Mouse (Mus musculus): ENCODE results near the gene Skp1a. TPM values are rescaled to one million over a fixed set of nuclear protein-coding genes. Genes with fewer than 3 reads are reported as not detected.

Skp1a gene
- total RNA-seq, 2 experiments from 2014 or later = 213 to 282 TPM

Other genes with a start within 250 kb of the Skp1a start
- gene Ube2b, start 231.2 kb upstream of the Skp1a start, total RNA-seq (2014; fragmentation: Nextera tagmentation) = 30.7 and 51.1 TPM in 2 replicates
- 37.5 and 105 TPM in 2 replicates for gene Ube2b, start 231.2 kb upstream of the Skp1a start, total RNA-seq (2017)
- 4.8 and 9.5 TPM in 2 replicates for gene Cdkl3, start 227.8 kb upstream of the Skp1a start, total RNA-seq (2014; fragmentation: Nextera tagmentation)
- 1.5 and 11.8 TPM in 2 replicates for gene Cdkl3, start 227.8 kb upstream of the Skp1a start, total RNA-seq (2017)
- gene Ppp2ca, start 133.3 kb upstream of the Skp1a start, total RNA-seq (2014; fragmentation: Nextera tagmentation) = 65.6 and 66.8 TPM in 2 replicates
- 103 and 104 TPM in 2 replicates for gene Ppp2ca, start 133.3 kb upstream of the Skp1a start, total RNA-seq (2017)
- gene Olfr1373, start 86.5 kb upstream of the Skp1a start, total RNA-seq (2014; fragmentation: Nextera tagmentation) = not detected in 2 replicates
- gene Olfr1373, start 86.5 kb upstream of the Skp1a start, total RNA-seq (2017) = not detected in 2 replicates
- not detected in 2 replicates for gene Olfr1371, start 18.0 kb upstream of the Skp1a start, total RNA-seq (2014; fragmentation: Nextera tagmentation)
- not detected in 2 replicates for gene Olfr1371, start 18.0 kb upstream of the Skp1a start, total RNA-seq (2017)
- gene Tcf7, start 51.0 kb downstream of the Skp1a start, total RNA-seq (2014; fragmentation: Nextera tagmentation) = 12.1 and 19.1 TPM in 2 replicates
- gene Tcf7, start 51.0 kb downstream of the Skp1a start, total RNA-seq (2017) = 3.6 and 10.0 TPM in 2 replicates
- 192 and 199 TPM in 2 replicates for gene Vdac1, start 128.9 kb downstream of the Skp1a start, total RNA-seq (2014; fragmentation: Nextera tagmentation)
- gene Vdac1, start 128.9 kb downstream of the Skp1a start, total RNA-seq (2017) = 232 and 301 TPM in 2 replicates
- 49.7 and 60.7 TPM in 2 replicates for gene 9530068E07Rik, start 164.4 kb downstream of the Skp1a start, total RNA-seq (2014; fragmentation: Nextera tagmentation)
- 51.1 and 58.3 TPM in 2 replicates for gene 9530068E07Rik, start 164.4 kb downstream of the Skp1a start, total RNA-seq (2017)

All from megakaryocyte-erythroid progenitor cell, adult 5-6 weeks (primary cell).